Mouse (Mus musculus): Measurements from ENCODE around the gene Ndufb10. TPM values are rescaled to one million over a fixed set of nuclear protein-coding genes. Genes with fewer than 3 reads are reported as not detected.

Gene Ndufb10
- total RNA-seq, 2 experiments from 2014 or later = 74.1 to 124 TPM

- no peak for ATAC-seq (replicated peaks; ENCODE audit: low FRiP score, poor library complexity, severe bottlenecking)
Observed at GRCm38 (mm10) chr17:24715556-24715955, 8.7 kb downstream of the Ndufb10 start.

DNA sequence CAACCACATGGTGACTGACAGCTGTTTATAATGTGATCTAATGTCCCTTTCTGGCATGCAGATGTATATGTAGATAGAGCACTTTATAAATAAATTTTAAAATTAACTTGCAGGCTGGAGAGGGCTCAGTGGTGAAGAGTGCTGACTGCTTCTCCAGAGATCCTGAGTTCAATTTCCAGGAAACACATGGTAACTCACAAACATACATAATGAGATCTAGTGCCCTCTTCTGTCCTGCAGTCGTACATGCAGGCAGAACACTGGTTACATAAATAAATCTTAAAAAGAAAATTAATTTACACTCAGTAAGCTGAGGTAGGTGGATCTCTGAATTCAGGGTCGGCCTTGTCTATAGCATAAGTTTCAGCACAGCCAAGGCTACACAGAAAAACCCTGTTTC lies 15.6 kb downstream of the Ndufb10 start:
- ATAC-seq (replicated peaks; ENCODE audit: low FRiP score, poor library complexity, severe bottlenecking) = peak; percentile 60

DNA sequence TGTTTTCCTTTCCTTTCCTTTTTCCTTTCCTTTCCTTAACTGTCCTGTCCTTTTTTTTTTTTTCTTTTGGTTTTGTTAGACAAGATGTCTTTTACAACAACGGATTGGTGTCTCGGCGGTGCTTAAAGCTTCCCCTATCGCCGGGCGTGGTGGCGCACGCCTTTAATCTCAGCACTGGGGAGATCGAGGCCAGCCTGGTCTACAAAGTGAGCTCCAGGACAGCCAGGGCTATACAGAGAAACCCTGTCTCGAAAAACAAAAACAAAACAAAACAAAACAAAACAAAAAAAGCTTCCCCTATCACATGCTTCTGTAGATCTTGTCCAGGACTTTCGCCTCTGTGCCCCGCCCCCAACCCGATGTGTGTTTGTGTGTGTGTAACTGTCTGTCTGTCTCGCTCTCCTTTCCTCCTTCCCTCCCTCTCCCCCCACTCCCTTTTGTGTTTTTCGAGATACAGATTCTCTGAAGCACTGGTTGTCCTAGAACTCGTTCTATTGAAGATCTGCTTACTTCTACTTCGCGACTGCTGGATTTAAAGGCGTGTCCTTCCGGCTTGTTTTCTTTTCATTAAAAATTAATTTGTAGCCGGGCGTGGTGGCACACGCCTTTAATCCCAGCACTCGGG lies 16.4 kb downstream of the Ndufb10 start:
- peak; percentile 22 for ATAC-seq (replicated peaks; ENCODE audit: low FRiP score, poor library complexity, severe bottlenecking)

DNA sequence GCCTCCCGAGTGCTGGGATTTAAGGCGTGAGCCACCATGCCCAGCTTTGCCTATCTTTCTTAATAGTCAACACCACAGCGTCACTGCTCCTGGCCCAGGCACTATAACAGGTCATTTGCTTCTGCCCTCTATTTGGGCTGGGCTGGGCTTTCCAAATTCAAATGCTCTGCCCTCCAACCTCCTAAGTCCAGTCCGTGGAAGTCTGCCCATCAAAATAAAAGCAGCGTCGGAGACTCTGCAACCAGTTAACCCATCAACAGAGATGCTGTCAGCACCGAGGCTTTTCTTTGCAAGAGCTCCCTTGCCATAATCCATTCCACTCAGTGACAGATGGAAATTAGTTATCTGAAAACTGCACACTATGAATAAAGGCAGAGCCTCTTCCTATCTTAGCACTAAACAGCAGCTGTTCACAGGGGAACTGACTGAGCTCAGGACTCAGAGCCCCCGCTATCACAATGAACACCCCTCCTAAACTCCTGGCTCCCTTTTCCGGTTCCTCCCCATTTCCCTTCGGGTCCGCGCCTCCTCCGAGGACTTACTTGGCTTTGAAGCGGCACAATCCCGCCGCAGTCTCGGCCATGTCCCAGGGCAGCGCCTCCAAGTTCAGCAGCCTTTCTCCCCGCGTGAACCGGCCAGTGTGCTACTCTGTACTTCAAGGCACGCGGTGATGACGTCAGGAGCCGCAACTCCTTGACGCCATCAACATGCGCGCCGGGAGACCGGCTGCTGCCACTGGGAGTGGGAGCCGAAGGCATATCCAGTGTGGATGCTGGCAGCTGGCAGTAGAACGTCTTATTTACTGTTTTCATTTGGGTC lies 17.1 kb downstream of the Ndufb10 start, which contains the start of gene Tbl3:
Gene Tbl3, minus strand, starts transcription at position 679 of the 819 bp plus-strand sequence.
- ATAC-seq (replicated peaks; ENCODE audit: low FRiP score, poor library complexity, severe bottlenecking) = peak; percentile 86

GRCm38 (mm10) chr17:24705821-24706220 lies 18.5 kb downstream of the Ndufb10 start:
- no peak for ATAC-seq (replicated peaks; ENCODE audit: low FRiP score, poor library complexity, severe bottlenecking)

- no peak for ATAC-seq (replicated peaks; ENCODE audit: low FRiP score, poor library complexity, severe bottlenecking)
Observed at GRCm38 (mm10) chr17:24701251-24701650, 23.0 kb downstream of the Ndufb10 start.

- ATAC-seq (replicated peaks; ENCODE audit: low FRiP score, poor library complexity, severe bottlenecking) = no peak
Observed at GRCm38 (mm10) chr17:24699473-24699872, 24.8 kb downstream of the Ndufb10 start.

GRCm38 (mm10) chr17:24698715-24699114 lies 25.6 kb downstream of the Ndufb10 start:
- ATAC-seq (replicated peaks; ENCODE audit: low FRiP score, poor library complexity, severe bottlenecking) = no peak

GRCm38 (mm10) chr17:24697985-24698384 lies 26.3 kb downstream of the Ndufb10 start:
- no peak for ATAC-seq (replicated peaks; ENCODE audit: low FRiP score, poor library complexity, severe bottlenecking)

GRCm38 (mm10) chr17:24696011-24696697 lies 28.1 kb downstream of the Ndufb10 start, which contains the start of the genes Gfer and Noxo1:
Gfer (minus strand) TSS chr17:24696156.
Noxo1 (plus strand) TSS chr17:24696234.
- ATAC-seq (replicated peaks; ENCODE audit: low FRiP score, poor library complexity, severe bottlenecking) = peak; percentile 90

GRCm38 (mm10) chr17:24695326-24696010 lies 28.8 kb downstream of the Ndufb10 start:
- ATAC-seq (replicated peaks; ENCODE audit: low FRiP score, poor library complexity, severe bottlenecking) = peak; percentile 11; the same call in 1 of the 2 replicates

DNA sequence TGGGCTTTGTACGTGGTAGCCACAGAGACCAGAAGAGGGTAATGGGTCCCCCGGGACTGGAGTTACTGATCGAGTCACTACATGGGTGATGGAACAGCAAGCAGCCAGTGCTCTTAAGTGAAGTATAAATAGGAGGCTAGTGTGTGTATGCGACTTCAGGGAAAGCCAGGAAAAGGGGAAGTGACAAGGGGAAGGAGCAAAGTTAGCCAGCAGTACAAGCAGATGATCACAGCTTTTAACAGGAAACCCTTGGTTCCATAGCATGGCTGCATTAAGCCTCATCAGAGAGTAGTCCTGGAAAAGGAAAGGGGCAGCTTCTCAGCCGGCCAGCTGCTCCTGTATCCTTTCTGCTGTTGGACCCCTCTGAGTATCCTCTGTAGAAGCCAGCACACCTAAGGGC lies 31.9 kb downstream of the Ndufb10 start:
- ATAC-seq (replicated peaks; ENCODE audit: low FRiP score, poor library complexity, severe bottlenecking) = no peak

DNA sequence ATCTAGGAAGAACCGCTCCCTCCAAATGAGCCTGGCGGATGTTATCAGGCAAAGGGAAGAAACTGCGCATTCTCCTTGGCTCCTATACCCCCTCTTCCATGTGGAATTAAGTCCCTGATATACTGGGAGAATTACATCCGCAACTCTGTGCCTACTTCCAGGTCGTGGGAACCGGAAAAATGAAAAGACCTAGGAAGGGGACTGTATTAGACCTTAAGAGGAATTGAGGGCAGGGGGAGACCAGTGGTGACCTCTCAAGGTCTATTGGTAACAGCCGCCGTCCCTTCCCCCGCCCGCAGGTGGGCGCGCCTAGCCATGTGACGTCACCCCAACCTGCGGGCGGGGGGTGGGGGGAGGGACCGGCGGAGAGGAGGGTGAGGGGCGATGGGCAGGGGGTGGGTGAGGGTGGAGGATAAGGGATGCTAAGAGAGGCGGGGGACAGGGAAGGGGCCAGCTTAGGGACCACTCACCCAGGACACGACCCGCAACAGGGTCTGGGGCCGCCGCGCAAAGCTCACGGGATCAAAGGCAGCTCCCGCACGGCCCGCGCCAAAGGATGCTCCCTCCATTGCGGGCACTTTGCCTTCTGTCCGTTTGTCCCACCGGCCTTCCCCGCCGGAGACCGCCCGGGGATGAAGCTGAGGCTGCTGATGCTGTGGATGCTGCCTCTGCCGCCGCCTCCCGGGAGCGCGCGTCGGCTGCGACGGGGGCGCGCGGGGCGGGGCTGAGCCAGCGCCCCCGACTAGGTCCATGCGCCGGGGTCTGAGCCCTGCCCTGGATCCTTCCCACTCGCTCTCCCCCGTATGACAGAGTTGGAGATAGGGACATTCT lies 34.8 kb downstream of the Ndufb10 start, which contains the start of gene Syngr3:
Gene Syngr3, minus strand, starts transcription at position 705 of the 831 bp plus-strand sequence.
- no peak for ATAC-seq (replicated peaks; ENCODE audit: low FRiP score, poor library complexity, severe bottlenecking)

DNA sequence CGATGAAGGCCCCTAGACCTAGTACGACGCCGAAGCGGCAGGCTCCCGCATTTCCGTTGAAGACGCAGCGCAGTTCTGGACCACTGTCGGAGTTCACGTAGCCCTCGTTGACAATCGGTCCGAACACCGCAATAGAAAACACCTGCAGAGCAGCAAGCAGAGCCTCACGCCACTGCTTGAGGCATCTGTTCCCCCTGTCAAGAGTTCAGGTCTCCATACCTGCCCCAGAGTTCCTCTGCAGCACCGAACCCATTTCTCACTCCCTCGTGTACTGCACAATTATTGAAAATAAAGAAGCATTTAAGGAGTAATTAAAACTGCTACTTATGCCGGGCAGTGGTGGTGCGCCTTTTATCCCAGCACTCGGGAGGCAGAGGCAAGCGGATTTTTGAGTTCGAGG lies 36.7 kb downstream of the Ndufb10 start:
- ATAC-seq (replicated peaks; ENCODE audit: low FRiP score, poor library complexity, severe bottlenecking) = no peak

DNA sequence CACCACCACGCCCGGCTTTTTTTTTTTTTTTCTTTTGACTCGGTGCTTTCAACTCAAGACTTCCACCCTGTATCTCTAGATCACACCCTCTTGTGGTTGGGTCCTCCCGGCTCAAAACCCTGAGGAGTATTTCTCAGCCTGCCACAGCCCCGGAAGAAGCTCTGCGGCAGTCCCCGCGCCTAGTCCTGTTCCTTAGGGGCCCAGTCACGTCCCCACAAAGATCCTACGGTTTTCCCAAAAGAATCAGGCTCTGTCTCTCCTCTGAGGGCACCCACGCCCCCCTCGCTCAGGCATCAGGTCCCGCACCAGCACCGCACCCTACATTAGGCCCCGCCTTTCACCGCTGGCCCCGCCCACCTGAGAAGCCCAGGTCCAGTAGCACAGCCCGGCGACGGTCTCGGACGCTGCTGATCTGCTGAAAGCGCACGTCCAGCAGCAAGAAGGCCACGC lies 37.1 kb downstream of the Ndufb10 start:
- peak; percentile 76 for ATAC-seq (replicated peaks; ENCODE audit: low FRiP score, poor library complexity, severe bottlenecking)

DNA sequence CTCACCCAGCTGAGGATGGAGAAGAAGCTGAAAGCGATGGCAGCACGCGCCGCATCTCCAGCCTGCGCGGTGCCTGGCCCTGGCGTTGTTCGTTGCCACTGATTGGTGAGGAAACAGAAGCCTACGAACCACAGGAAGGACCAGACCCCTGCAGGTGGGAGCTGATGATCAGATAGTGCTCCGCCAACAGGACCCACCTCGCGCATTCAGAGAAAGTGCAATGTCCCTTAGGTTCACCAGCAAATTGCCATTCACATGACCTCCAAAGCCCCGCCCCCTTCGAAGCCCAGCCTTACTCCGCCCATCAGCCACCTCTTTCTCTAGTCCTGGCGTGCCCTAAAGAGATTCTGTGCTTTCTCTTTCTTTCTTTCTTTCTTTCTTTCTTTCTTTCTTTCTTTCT lies 37.8 kb downstream of the Ndufb10 start:
- peak; percentile 81 for ATAC-seq (replicated peaks; ENCODE audit: low FRiP score, poor library complexity, severe bottlenecking)

DNA sequence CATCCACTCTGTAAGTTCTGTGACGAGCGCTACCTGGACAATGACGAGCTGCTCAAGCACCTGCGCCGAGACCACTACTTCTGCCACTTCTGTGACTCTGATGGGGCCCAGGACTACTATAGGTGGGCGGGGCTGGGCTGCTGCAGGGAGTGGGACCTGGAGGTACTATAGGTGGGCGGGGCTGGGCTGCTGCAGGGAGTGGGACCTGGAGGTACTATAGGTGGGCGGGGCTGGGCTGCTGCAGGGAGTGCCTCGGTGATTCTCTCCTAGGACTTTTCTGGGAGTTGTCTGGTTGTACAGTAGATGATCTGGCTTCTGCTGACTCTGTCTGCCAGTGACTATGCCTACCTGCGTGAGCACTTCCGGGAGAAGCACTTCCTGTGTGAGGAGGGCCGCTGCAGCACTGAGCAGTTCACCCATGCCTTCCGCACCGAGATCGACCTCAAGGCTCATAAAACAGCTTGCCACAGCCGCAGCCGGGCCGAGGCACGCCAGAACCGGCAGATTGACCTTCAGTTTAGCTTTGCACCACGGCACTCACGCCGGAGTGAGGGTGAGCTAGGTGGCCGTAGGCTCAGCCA lies 46.7 kb downstream of the Ndufb10 start:
- no peak for ATAC-seq (replicated peaks; ENCODE audit: low FRiP score, poor library complexity, severe bottlenecking)

- no peak for ATAC-seq (replicated peaks; ENCODE audit: low FRiP score, poor library complexity, severe bottlenecking)
Observed at GRCm38 (mm10) chr17:24676877-24677276, 47.4 kb downstream of the Ndufb10 start.

DNA sequence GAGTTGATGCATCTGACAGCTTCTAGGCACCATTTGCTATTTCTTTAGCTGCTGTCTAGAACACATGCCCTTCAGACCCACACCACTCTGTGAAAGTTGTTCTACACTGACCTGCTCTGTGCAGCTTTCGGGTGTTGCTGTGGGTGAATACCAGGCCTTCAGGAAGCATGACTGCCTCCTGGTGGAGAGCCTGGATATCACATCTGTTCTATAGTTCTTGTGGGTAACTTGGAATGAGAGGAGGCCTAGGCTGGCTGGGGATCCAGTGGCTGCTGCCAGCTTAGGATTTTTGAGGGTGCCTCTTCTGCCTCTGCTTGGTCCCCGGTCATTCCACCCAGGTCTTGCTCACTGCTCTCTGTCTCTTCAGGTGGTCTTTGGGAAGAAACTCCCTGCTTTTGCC lies 48.1 kb downstream of the Ndufb10 start:
- peak; percentile 77 for ATAC-seq (replicated peaks; ENCODE audit: low FRiP score, poor library complexity, severe bottlenecking)
